Mouse (Mus musculus): Measurements from ENCODE around the gene Elane. TPM values are rescaled to one million over a fixed set of nuclear protein-coding genes. Genes with fewer than 3 reads are reported as not detected.

Elane gene
- polyA plus RNA-seq, 1 experiment from 2014 or later = not detected

DNA sequence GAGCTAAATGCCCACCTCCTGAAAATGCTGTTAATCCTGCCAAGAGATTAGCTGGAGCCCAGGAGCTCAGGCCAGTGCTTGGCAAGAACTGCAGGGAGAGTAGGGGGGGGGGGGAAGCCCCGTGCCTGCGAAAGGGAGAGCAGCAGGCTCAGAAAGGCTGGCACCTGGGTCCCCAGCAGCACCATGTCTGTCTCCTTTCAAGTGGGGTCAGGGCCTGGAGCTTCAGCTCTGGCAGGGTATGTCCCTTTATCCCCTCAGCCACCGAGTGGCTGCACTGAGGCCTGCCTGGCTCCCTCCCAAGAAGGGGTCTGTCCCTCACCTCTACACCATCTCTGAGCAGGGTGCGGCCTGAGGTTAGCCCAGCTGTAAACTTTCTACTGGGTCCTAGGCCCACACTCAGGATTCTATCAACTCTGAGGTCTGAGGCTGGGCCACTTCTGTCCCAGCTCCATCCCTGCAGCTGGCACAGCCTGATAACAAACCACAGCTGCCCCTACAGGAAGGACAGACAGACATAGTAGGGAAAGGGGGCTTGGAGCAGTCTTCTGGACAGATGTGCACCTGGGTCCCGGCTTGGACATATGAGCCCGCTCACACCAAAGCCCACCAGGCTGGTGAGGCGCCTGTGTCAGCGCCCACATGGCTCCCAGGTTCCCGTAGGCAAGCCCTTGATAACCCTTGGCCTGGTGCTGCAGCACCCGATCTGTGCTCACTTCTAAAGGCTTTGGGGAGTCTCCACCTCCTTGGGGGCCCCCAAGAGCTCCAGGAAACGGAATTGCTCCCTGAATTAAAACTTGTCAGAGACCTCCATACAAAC is 28.3 kb downstream of the Elane start:
- Histone ChIP-seq H3K9me3 (ENCODE audit: control insufficient read depth) (no peaks in the 10 kb centered on the region), H3K27me3 (replicated peaks; ENCODE audit: control insufficient read depth, insufficient read depth, low read length) (peaks cover 12% of the 10 kb centered on the region), H3K4me2 (replicated peaks; ENCODE audit: low read depth) (0 out of 2 replicates have a peak overlapping the region, but pooled peaks have one; percentile 6), H3K36me3 (ENCODE audit: control insufficient read depth, insufficient read depth) (peaks cover 7% of the 10 kb centered on the region), H3K9ac (ENCODE audit: low read depth, low read length) (no peak overlapping the region), H3K4me1 (replicated peaks; ENCODE audit: control insufficient read depth, insufficient read depth, low read length) (0 out of 2 replicates have a peak, but pooled peaks cover 7% of the 10 kb centered on the region), H3K27ac (ENCODE audit: low read depth, low read length) (no peak overlapping the region), H3K4me3 (ENCODE audit: low read depth, low read length) (no peak overlapping the region)
- WGBS = 65% methylated on average over 9 of the region's 11 CpGs
- no peak for ATAC-seq
- no peak for TF ChIP-seq CTCF (IDR thresholded peaks at IDR 0.05; ENCODE audit: low read depth)

DNA sequence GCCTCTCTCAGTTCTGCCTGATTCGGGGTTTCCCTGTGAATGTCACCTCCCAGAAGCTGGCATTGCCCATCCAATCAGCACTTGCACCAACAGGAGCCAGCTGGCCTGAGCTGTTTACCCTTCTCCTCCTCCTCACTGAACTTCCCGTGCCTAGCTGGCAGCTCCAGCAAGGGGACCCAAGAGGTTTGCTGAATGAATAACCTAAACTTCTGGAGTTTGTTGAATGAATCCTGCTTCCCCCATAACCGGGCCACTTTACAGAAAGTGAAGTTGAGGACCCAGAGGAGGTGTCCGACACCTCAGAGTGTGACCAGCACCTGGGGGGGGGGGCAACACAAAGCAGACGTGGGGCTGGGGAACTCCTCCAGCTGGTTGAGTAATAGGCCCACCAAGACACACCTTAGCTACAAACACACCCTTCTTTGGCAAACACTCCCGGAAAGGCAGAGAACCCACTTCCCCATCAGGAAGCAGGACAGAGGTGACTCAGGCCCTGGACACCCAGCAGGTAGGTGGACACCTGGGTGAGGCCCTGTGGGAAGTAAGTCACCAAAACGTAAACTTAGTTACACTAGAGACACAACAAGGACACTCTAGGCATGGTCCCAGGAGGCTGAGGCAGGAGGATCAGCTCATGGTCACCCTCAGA is 29.0 kb downstream of the Elane start:
- Histone ChIP-seq H3K9me3 (ENCODE audit: control insufficient read depth) (no peaks in the 10 kb centered on the region), H3K9ac (ENCODE audit: low read depth, low read length) (peak overlapping the region; percentile 8; the same call in 1 of the 2 replicates), H3K4me1 (replicated peaks; ENCODE audit: control insufficient read depth, insufficient read depth, low read length) (0 out of 2 replicates have a peak, but pooled peaks cover 7% of the 10 kb centered on the region), H3K4me3 (ENCODE audit: low read depth, low read length) (no peak overlapping the region), H3K27me3 (replicated peaks; ENCODE audit: control insufficient read depth, insufficient read depth, low read length) (peaks cover 15% of the 10 kb centered on the region), H3K36me3 (ENCODE audit: control insufficient read depth, insufficient read depth) (peaks cover 7% of the 10 kb centered on the region), H3K27ac (ENCODE audit: low read depth, low read length) (no peak overlapping the region), H3K4me2 (replicated peaks; ENCODE audit: low read depth) (peak overlapping the region; percentile 96)
- WGBS = 44% methylated on average over 7 of the region's 7 CpGs
- TF ChIP-seq CTCF (IDR thresholded peaks at IDR 0.05; ENCODE audit: low read depth) = no peak
- ATAC-seq = peak; percentile 34; the same call in 1 of the 2 replicates

DNA sequence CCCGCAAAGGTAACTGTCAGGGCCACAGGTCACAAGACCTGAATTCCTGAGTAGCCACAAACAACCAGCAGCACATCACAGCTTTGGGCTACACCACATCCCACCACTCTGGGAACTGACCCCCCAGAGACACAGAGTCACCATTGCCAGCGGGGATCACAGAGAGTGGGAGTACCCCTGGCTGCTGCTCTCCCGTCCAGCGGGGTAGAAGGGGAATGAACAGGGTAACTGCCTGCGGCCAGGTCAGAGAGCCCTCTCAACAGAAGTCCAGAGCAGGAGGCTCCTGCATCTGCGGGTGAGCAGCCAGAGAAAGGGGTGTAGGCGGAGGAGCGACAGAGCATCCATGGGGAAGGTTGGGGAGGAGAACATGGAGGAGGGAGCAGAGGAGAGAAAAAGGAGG is 30.0 kb downstream of the Elane start:
- WGBS = 13% methylated on average over 8 of the region's 8 CpGs
- H3K27me3 ChIP-seq (replicated peaks; ENCODE audit: control insufficient read depth, insufficient read depth, low read length) = peaks cover 26% of the 10 kb centered on the region
- no peaks in the 10 kb centered on the region; the same call in 1 of the 2 replicates for H3K36me3 ChIP-seq (ENCODE audit: control insufficient read depth, insufficient read depth)
- H3K27ac ChIP-seq (ENCODE audit: low read depth, low read length) = 0 out of 2 replicates have a peak overlapping the region, but pooled peaks have one; percentile 73
- no peak for TF ChIP-seq CTCF (IDR thresholded peaks at IDR 0.05; ENCODE audit: low read depth)
- peak overlapping the region; percentile 87 for H3K9ac ChIP-seq (ENCODE audit: low read depth, low read length)
- 0 out of 2 replicates have a peak, but pooled peaks cover 7% of the 10 kb centered on the region for H3K4me1 ChIP-seq (replicated peaks; ENCODE audit: control insufficient read depth, insufficient read depth, low read length)
- peak overlapping the region; percentile 96 for H3K4me2 ChIP-seq (replicated peaks; ENCODE audit: low read depth)
- peak overlapping the region; percentile 64 for H3K4me3 ChIP-seq (ENCODE audit: low read depth, low read length)
- no peaks in the 10 kb centered on the region for H3K9me3 ChIP-seq (ENCODE audit: control insufficient read depth)
- no peak for ATAC-seq

DNA sequence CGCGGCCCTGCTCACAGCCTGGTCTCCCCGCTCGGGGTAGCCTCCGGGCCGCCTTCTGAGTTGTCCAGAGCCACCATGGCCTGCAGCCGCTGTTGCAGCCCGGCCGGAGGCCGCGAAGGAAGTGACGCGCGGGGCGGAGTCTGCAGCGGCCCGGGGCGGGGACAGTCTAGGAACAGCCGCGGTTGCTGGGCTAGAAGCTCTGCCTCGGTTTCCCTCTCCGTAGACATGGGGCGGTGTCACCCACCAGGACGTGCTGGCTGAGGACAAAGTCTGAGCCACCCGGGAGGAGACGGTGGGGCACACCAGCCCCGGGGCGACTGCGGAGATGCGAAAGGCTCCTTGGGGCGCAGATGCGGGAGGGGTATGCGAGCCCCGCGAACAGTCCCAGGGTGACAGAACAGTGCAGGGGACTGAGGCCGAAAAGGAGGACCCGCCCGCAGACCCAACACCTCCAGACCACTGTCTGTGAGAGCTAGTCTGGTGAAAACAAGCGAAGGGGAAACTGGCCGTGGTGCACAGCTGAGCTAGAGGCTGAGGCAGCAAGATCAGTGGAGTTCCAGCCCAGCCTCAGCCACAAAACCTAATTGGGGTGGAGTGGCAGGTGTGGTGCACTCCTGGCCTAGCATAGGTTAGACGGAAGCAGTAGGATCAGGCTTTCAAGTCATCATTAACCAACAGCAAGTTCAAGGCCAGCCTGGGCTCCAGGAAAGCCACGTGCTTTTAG is 30.9 kb downstream of the Elane start, which contains the start of gene Kiss1r:
Gene Kiss1r, plus strand, starts transcription at position 164 of the 724 bp plus-strand sequence.
- peak within 1 kb of the TSS; percentile 73 for H3K27ac ChIP-seq (ENCODE audit: low read depth, low read length)

DNA sequence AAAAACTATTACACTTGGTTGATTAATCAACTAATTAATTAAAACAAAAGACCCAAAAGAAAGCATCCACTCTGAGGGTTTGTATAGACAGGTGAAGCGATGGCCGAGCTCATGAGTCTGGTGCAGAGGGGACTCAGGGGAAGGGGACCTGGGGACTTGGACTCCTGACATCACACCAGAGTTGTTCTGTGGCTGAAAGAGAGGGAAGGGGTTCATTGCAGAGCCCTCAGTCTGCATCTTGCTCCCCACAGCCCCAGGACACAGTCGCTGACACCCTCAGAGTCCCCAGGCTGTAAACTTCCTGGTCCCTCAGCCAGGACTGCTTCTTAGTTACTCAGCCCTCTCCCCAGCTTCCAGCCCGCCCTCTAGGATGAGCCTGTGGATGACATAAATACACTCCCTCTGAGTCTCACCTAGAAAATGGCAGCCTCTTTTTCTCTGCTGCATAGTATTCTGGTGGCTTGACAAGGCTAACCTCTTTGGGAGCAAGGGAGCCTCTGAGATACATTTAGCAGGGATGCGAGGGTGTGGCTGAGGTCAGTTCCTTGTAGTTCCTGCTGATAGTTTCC is 31.6 kb downstream of the Elane start:
- H3K4me1 ChIP-seq (replicated peaks; ENCODE audit: control insufficient read depth, insufficient read depth, low read length) = 0 out of 2 replicates have a peak, but pooled peaks cover 9% of the 10 kb centered on the region
- no peak for TF ChIP-seq CTCF (IDR thresholded peaks at IDR 0.05; ENCODE audit: low read depth)
- H3K9ac ChIP-seq (ENCODE audit: low read depth, low read length) = no peak overlapping the region

More for the DNA sequence above, 30.9 kb downstream of the Elane start, which contains the start of gene Kiss1r:
- Histone ChIP-seq H3K9me3 (ENCODE audit: control insufficient read depth) (no peaks in the 10 kb centered on the region), H3K27me3 (replicated peaks; ENCODE audit: control insufficient read depth, insufficient read depth, low read length) (peaks cover 32% of the 10 kb centered on the region), H3K4me3 (ENCODE audit: low read depth, low read length) (peak within 1 kb of the TSS; percentile 64), H3K36me3 (ENCODE audit: control insufficient read depth, insufficient read depth) (no peaks in the 10 kb centered on the region; the same call in 1 of the 2 replicates), H3K9ac (ENCODE audit: low read depth, low read length) (peak within 1 kb of the TSS; percentile 87), H3K4me1 (replicated peaks; ENCODE audit: control insufficient read depth, insufficient read depth, low read length) (0 out of 2 replicates have a peak, but pooled peaks cover 9% of the 10 kb centered on the region), H3K4me2 (replicated peaks; ENCODE audit: low read depth) (peak within 1 kb of the TSS; percentile 96)
- WGBS = 2% methylated on average over 42 of the region's 42 CpGs
- peak; percentile 67 for ATAC-seq
- no peak for TF ChIP-seq CTCF (IDR thresholded peaks at IDR 0.05; ENCODE audit: low read depth)

More for the DNA sequence above, 31.6 kb downstream of the Elane start:
- 72% methylated on average over 5 of the region's 5 CpGs for WGBS
- Histone ChIP-seq H3K27me3 (replicated peaks; ENCODE audit: control insufficient read depth, insufficient read depth, low read length) (peaks cover 38% of the 10 kb centered on the region), H3K36me3 (ENCODE audit: control insufficient read depth, insufficient read depth) (no peaks in the 10 kb centered on the region; the same call in 1 of the 2 replicates), H3K4me3 (ENCODE audit: low read depth, low read length) (no peak overlapping the region), H3K9me3 (ENCODE audit: control insufficient read depth) (no peaks in the 10 kb centered on the region), H3K4me2 (replicated peaks; ENCODE audit: low read depth) (peak overlapping the region; percentile 96), H3K27ac (ENCODE audit: low read depth, low read length) (no peak overlapping the region)
- no peak for ATAC-seq

Data from intestine, postnatal 0 days (tissue).